Mouse (Mus musculus) thymus, postnatal 25 days (tissue): ENCODE measurements around the gene Lrrn4cl.
"Not testable (repeated sequence)": the region's sequence is repeated elsewhere in the genome, so short reads cannot be mapped to it uniquely, and the experiment has no call there.

Experiments
- DNase-seq: peaks from one replicate; pipeline ENCODE4 v3.0.0; 2022

Gene Lrrn4cl

GRCm38 (mm10) chr19:8839103-8839907, 11.3 kb upstream of the Lrrn4cl start, which contains the start of gene Gng3:
TSS of gene Gng3 (minus strand) at chr19:8839194.
- no peak for DNase-seq

DNA sequence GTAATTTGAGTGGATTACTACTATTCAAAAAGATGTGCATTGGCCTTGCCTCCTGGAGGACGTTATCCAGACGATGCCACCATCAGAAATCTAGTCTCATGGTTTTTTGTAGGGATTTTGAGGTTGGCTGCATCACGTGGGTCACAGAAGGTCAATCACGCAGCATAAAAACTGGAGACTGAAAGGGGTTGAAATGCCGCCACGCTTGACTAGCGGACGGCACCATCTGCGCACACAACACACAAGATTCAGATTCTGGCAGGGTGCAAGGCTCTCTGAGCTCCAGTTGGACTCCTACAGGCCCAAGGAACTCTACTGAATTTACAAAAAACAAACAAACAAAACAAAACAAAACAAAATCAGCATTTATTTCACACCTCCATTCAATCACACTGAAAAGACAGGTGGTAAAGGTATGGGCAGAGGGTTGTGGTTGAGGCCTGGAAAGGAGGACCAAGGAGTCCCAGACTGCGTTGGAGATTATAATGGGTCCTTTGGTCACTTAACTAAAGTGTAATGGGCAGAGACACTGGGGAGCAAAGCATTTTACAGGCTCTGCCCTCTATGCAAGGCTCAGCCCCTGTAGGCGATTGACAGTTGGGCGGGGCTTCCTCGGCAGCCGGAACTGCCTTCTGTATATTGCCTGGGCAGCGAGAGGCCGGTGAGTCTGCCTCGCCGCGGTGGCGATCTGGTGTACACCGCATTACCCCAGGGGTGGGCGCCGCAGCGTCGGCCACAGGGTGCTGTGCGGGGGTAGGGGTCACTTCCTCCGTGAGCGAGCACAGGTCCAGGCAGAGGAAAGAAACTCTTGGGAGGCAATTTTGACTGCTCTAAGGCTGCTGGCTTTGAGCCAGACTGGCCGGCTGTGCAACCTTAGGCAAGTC, 10.4 kb upstream of the Lrrn4cl start:
- peak; percentile 62 for DNase-seq

- DNase-seq: no peak
Observed at GRCm38 (mm10) chr19:8841012-8841411, 9.6 kb upstream of the Lrrn4cl start.

DNA sequence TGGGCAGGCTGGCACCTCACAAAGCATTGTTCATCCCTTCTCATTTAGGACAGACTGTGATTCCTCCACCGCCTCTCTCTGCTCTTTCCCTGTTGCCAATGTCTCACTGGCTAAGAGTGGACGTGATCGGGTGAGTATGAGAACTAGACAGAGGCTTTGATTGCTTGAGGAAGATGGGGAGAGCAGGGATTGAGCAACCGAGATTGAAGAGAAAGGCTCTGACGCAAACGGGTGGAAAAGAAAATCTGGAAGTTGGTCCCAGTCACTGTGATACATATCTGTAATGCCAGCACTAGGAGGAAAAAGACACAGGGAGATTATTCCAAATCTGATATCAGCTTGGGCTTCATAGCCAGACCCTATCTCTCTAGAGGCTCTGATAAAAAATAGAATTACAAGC, 7.6 kb upstream of the Lrrn4cl start:
- no peak for DNase-seq

GRCm38 (mm10) chr19:8844371-8845129, 6.0 kb upstream of the Lrrn4cl start:
- peak; percentile 76 for DNase-seq

- DNase-seq: no peak
Observed at GRCm38 (mm10) chr19:8848356-8848755, 2.2 kb upstream of the Lrrn4cl start.

GRCm38 (mm10) chr19:8851639-8852038, 1.1 kb downstream of the Lrrn4cl start:
- no peak for DNase-seq

GRCm38 (mm10) chr19:8852236-8852928, 1.8 kb downstream of the Lrrn4cl start:
- no peak for DNase-seq

DNA sequence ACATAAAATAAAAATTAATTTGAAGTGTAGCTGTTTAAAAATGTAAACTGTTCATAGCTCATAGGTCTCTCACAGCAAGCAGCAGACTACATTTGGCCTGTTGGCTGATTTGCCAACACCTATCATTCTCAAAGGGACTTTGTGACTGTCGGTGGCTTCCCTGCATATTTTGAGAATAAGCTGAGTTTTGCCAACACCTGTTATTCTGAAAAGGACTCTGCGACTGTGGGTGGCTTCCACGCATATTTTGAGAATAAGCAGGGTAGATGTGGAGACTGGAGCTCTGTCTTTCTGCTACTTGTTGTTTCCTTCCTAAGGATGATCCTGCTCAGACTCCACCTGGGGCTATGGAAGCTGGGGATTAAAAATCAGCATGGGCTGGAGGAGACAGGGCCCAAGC, 2.5 kb downstream of the Lrrn4cl start:
- no peak for DNase-seq

DNA sequence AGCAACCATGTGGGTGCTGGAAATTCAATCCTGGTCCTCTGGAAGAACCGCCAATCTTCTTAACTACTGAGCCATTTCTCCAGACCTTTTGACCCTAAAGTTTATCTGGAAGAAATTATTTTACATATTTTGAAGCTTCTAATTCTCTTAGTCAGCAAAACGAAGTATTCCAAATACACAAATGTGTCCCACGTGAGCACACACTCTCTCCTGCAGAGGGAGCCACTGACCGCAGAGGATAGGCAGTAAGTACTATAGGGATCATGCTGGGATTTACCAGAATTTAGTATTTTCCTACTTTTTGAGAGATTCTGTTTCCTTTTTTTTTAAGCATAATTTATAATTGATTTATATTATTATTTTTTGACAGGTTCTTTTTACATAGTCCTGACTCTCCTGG, 7.1 kb downstream of the Lrrn4cl start:
- DNase-seq: peak; percentile 50

DNA sequence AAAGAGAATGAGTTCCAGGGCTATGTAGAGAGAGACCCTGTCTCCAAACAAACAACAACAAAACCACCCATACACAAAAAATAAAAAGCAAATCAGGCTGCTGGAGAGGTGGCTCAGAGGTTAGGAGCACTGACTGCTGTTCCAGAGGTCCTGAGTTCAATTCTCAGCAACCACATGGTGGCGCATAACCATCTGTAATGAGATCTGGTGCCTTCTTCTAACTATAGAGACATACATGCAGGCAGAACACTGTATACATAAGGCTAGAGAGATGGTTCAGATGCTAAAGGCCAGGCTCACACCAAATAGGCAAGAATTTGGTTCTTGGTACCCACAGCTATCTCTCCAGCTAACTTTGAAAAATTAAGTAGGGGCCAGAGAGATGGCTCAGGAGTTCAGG, 8.4 kb downstream of the Lrrn4cl start:
- peak; percentile 64 for DNase-seq

DNA sequence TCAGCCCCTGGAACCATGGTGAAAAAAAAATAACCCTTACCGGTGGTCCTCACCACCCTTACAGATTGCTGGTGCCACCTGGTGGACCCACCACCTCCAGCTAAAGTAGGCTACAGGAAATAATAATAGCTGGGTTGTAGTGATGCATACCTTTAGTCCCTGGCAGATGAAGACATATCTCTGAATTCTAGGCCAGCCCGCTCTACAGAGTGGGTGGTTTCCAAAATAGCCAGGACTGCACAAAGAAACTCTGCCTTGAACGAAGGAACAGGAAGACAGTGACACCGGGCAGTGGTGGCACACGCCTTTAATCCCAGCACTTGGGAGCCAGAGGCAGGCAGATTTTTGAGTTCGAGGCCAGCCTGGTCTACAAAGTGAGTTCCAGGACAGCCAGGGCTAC, 13.7 kb downstream of the Lrrn4cl start:
- DNase-seq: no peak

DNA sequence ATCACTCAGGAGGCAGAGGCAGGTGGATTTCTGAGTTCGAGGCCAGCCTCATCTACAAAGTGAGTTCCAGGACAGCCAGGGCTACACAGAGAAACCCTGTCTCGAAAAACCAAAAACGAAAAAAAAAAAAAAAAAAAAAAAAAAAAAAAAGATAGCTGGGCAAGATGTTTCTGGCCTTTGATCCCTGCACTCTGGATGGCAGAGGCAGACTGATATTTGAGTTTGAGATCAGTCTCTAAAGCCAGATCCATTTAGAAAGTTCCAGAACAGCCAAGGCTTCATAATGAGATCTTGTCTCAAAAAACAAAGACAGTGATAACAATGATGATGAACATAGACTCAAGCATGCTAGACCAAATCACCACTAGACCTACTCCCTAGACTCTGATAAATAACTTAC, 19.8 kb downstream of the Lrrn4cl start:
- DNase-seq: not testable (repeated sequence)

DNA sequence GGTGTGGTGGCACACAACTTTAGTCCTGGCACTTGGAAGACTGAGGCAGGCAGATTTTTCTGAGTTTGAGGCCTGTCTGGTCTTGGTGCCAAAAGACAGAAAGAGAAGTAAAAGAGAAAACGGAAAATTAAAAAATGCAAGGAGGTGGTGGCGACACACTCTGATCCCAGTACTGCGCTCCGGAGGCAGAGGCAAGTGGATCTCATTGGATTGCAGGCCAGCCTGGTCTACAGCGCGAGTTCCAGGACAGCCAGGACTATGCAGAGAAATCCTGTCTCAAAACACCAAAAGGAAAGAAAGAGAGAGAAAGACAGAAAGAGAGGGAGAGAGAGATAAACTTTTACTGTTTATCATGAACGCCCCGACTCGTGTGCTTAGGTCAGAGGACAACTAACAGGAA, 20.3 kb downstream of the Lrrn4cl start:
- no peak for DNase-seq

- peak; percentile 96 for DNase-seq
Observed at GRCm38 (mm10) chr19:8871267-8872186, 21.0 kb downstream of the Lrrn4cl start, which contains the start of gene Ubxn1. TSS of gene Ubxn1 (plus strand) at chr19:8871496.

GRCm38 (mm10) chr19:8872266-8872840, 21.8 kb downstream of the Lrrn4cl start:
- DNase-seq: no peak

DNA sequence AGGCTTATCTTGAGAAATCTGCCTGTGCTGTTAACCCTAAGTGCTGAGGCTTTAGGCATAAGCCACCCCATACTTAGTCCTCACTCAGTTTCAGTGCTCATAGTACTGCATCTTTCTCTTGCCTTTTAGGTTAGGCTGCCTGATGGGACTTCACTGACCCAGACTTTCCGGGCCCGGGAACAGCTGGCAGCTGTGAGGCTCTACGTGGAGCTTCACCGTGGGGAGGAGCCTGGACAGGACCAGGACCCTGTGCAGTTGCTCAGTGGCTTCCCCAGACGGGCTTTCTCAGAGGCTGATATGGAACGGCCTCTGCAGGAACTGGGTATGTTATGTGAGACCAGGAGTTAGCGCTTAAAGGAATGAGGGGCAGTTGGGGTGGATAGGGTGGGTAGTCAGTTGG, 24.5 kb downstream of the Lrrn4cl start:
- DNase-seq: no peak

DNA sequence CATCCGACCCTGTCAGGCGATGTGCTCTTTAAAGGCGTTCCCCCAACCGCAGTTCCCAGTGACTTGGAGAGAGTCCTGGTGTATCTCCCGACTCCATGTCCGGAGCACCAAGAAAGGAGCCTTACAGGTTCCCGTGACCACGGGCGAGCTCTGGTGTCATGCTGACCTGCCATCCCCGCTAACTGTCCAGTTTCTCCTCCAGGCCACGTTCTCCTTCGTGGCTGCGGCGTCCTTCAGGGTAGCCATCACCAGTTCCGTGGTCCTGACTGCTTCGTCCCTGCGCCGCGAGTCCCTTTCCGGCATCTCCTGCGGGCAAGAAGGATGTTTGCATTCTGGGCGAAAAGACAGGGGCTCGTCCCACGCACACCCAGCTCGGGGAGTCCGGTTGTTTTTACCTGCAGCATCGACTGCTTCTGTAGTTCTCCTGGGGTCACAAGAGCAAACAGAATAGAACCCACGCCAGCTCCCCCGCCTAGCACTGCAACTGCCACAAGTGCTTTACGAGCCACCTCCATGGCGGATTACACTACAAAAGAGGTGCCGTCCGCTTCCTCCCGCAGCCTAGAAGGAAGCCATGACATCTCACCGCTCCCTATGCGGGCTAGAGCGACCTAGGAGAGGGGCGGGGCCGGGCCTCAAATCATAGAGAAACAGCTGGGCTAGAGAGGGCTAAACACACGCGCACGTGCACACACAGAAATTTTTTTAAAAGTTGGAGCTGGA, 29.9 kb downstream of the Lrrn4cl start, which contains the start of gene Uqcc3:
TSS of gene Uqcc3 (minus strand) at position 613 of the 723 bp plus-strand sequence.
- peak; percentile 93 for DNase-seq

GRCm38 (mm10) chr19:8881034-8881392, 30.4 kb downstream of the Lrrn4cl start:
- no peak for DNase-seq

- no peak for DNase-seq
Observed at GRCm38 (mm10) chr19:8883616-8884015, 33.0 kb downstream of the Lrrn4cl start, which contains the start of the genes Lbhd1 and Gm49403. TSS of gene Lbhd1 (plus strand) at chr19:8883732. TSS of gene Gm49403 (plus strand) at chr19:8883930.
